Mouse (Mus musculus) olfactory bulb, adult 2 months (tissue): ENCODE data around the gene Med22.

ENCODE experiments used
- CTCF ChIP-seq: fragments of 200-500 bp; IDR thresholded peaks from 2 replicates; pipeline ENCODE4 v1.5.1; 2012; ENCODE audit warnings: low read depth, mild to moderate bottlenecking, low read length, moderate library complexity; ENCODE audit not compliant: insufficient read depth
- POLR2A ChIP-seq: fragments of 200-500 bp; IDR thresholded peaks from 2 replicates; pipeline ENCODE4 v1.6.1; 2012; ENCODE audit warnings: mild to moderate bottlenecking, low read depth, low read length, moderate library complexity; ENCODE audit not compliant: insufficient read depth

GRCm38 (mm10) chr2:26903311-26903710 lies 7.2 kb downstream of the Med22 start:
- no peak for TF ChIP-seq CTCF
- no peak for TF ChIP-seq POLR2A
